Mouse (Mus musculus) ES-Bruce4 (cell line): ENCODE measurements around the gene Il17rd. TPM values are rescaled to one million over a fixed set of nuclear protein-coding genes. Genes with fewer than 3 reads are reported as not detected.

Experiments
- H3K27ac ChIP-seq: 2 replicates; pipeline ENCODE4 v1.5.1; 2012; ENCODE audit warnings: low read length, inconsistent platforms; ENCODE audit not compliant: insufficient read depth
- H3K27me3 ChIP-seq: 2 replicates; pipeline ENCODE4 v1.6.1; 2012; ENCODE audit warnings: mild to moderate bottlenecking, low read length, inconsistent platforms; ENCODE audit not compliant: control insufficient read depth, poor library complexity, insufficient read depth, severe bottlenecking
- H3K36me3 ChIP-seq: 2 replicates; pipeline ENCODE4 v1.6.1; 2012; ENCODE audit warnings: inconsistent platforms, mild to moderate bottlenecking, low read length, moderate library complexity; ENCODE audit not compliant: control insufficient read depth, poor library complexity, insufficient read depth, severe bottlenecking
- H3K4me1 ChIP-seq: one replicate; pipeline ENCODE4 v1.8.1; 2011; ENCODE audit warnings: low read length; ENCODE audit not compliant: control insufficient read depth, insufficient read depth
- H3K4me3 ChIP-seq: 2 replicates; pipeline ENCODE4 v1.5.1; 2011; ENCODE audit warnings: low read depth, mild to moderate bottlenecking, low read length
- H3K9ac ChIP-seq: 2 replicates; pipeline ENCODE4 v1.6.1; 2012; ENCODE audit warnings: low read depth, mild to moderate bottlenecking, inconsistent platforms; ENCODE audit not compliant: poor library complexity, severe bottlenecking
- H3K9me3 ChIP-seq: replicated peaks from 2 replicates; pipeline ENCODE4 v1.6.1; 2012; ENCODE audit warnings: mild to moderate bottlenecking, low read length, inconsistent platforms; ENCODE audit not compliant: control insufficient read depth, poor library complexity, insufficient read depth, severe bottlenecking
- CTCF ChIP-seq: IDR thresholded peaks from one replicate; pipeline ENCODE4 v1.8.1; 2011; ENCODE audit warnings: low read depth, low read length
- EP300 ChIP-seq: IDR thresholded peaks from 2 replicates; pipeline ENCODE4 v1.6.1; 2011; ENCODE audit warnings: low read depth, low read length; ENCODE audit not compliant: insufficient read depth
- POLR2A ChIP-seq: IDR thresholded peaks from one replicate; pipeline ENCODE4 v1.8.1; 2011; ENCODE audit warnings: low read length; ENCODE audit not compliant: insufficient read depth
- polyA plus RNA-seq: library from polyadenylated mRNA; stranded (reverse); fragments of >200 nt; gene quantifications from 2 replicates; pipeline ENCODE4 v1.2.4, GENCODE M21; 2011; ENCODE audit warnings: low read depth; ENCODE audit not compliant: missing spikeins, insufficient read depth, insufficient read length

The Il17rd gene
- polyA plus RNA-seq, 1 experiment, result 48.9 TPM

- Histone ChIP-seq H3K4me3 (no peak overlapping the region), H3K9ac (no peak overlapping the region), H3K9me3 (no peaks in the 10 kb centered on the region), H3K27ac (no peak overlapping the region), H3K4me1 (peaks cover 1% of the 10 kb centered on the region), H3K27me3 (no peaks in the 10 kb centered on the region), H3K36me3 (peaks cover 40% of the 10 kb centered on the region)
- TF ChIP-seq POLR2A, result no peak
- TF ChIP-seq EP300, result no peak
- TF ChIP-seq CTCF, result no peak
Measured at GRCm38 (mm10) chr14:27085999-27086398, 47.3 kb downstream of the Il17rd start.

- TF ChIP-seq CTCF, result no peak
- no peak for TF ChIP-seq POLR2A
- TF ChIP-seq EP300, result no peak
- H3K36me3 ChIP-seq, result peaks cover 27% of the 10 kb centered on the region
- H3K9me3 ChIP-seq, result no peaks in the 10 kb centered on the region
- H3K27ac ChIP-seq, result peak overlapping the region; percentile 57; the same call in 1 of the 2 replicates
- peaks cover 5% of the 10 kb centered on the region for H3K4me1 ChIP-seq
- no peak overlapping the region for H3K4me3 ChIP-seq
- no peaks in the 10 kb centered on the region for H3K27me3 ChIP-seq
- no peak overlapping the region for H3K9ac ChIP-seq
Measured at GRCm38 (mm10) chr14:27094247-27094646, 55.5 kb downstream of the Il17rd start.

DNA sequence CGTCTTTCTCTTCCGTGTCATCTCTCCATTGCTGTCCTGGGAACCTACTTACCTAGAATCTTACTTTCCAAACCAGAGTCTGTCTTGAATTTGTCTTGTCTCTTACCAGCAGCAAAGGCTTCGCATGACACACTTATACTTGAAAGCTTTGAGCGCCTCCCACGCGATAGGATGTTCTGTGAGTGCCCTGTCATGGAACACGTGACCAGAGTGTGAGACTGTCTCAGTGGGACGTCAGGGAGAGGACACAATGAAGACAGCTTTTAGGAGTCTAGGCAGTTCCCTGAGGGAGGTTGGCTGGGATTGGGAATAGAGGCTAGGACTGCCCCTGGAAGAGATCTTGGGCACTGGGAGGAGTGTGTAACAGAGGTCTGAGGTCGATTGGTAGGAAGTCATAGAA lies 57.4 kb downstream of the Il17rd start:
- Histone ChIP-seq H3K4me3 (no peak overlapping the region), H3K27ac (peak overlapping the region; percentile 29), H3K36me3 (peaks cover 34% of the 10 kb centered on the region), H3K4me1 (peaks cover 5% of the 10 kb centered on the region), H3K9me3 (no peaks in the 10 kb centered on the region), H3K27me3 (no peaks in the 10 kb centered on the region), H3K9ac (no peak overlapping the region)
- TF ChIP-seq EP300 (no peak), CTCF (no peak), POLR2A (no peak)

GRCm38 (mm10) chr14:27096779-27097178 lies 58.0 kb downstream of the Il17rd start:
- H3K4me1 ChIP-seq, result peaks cover 5% of the 10 kb centered on the region
- no peak overlapping the region for H3K4me3 ChIP-seq
- TF ChIP-seq EP300 (no peak), CTCF (peak; percentile 22), POLR2A (no peak)
- H3K27ac ChIP-seq, result peak overlapping the region; percentile 29
- H3K9me3 ChIP-seq, result no peaks in the 10 kb centered on the region
- no peak overlapping the region for H3K9ac ChIP-seq
- peaks cover 36% of the 10 kb centered on the region for H3K36me3 ChIP-seq
- no peaks in the 10 kb centered on the region for H3K27me3 ChIP-seq

DNA sequence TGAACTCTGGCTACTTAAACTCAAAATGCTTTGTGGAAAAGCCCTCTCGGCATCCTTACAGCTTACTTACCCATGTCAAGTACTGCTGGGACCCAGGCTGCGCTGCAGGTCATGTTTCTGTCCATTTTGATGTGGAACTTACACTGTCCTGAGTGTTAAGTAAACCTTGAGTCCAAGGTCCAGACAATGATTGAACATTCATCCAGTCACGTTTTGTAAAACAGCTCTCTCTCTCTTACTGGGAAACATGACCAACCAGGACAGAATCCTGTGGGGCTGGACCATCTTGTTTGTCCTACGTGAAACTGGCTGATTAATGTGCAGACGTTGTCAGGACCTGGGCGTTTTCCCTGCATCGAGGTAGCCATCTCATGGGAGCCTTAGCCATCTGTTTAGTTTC lies 63.0 kb downstream of the Il17rd start:
- Histone ChIP-seq H3K27ac (no peak overlapping the region), H3K4me3 (no peak overlapping the region), H3K27me3 (no peaks in the 10 kb centered on the region), H3K36me3 (peaks cover 33% of the 10 kb centered on the region), H3K9me3 (no peaks in the 10 kb centered on the region), H3K9ac (no peak overlapping the region), H3K4me1 (peaks cover 2% of the 10 kb centered on the region)
- TF ChIP-seq CTCF, result no peak
- no peak for TF ChIP-seq EP300
- no peak for TF ChIP-seq POLR2A

DNA sequence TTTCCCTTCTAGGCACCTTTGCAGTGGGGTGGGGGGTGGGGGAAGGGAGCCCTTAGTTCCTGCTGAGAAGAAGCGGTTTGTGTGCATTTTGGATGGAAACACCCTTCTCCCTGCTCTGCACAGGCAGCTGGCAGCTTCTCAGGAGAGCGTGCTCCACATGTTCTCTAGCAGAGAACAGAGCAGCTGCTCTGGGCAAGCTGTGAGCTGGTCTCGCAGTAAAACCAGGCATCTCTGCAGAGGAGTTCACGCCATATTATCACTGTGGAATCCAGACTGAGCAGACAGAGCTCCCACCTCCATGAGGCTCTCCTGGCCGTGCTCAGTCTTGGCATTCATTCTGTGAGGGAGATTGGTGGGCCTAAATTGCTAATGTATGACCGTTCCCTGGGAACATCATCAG lies 64.0 kb downstream of the Il17rd start:
- Histone ChIP-seq H3K4me3 (no peak overlapping the region), H3K4me1 (peaks cover 2% of the 10 kb centered on the region), H3K9ac (no peak overlapping the region), H3K9me3 (no peaks in the 10 kb centered on the region), H3K27ac (no peak overlapping the region), H3K27me3 (no peaks in the 10 kb centered on the region), H3K36me3 (peaks cover 33% of the 10 kb centered on the region)
- TF ChIP-seq POLR2A, result no peak
- TF ChIP-seq CTCF, result no peak
- 0 out of 2 replicates have a peak, but pooled peaks have one; percentile 8 for TF ChIP-seq EP300
